Mouse (Mus musculus): ENCODE measurements around the gene Zmpste24. TPM values are rescaled to one million over a fixed set of nuclear protein-coding genes. Genes with fewer than 3 reads are reported as not detected.

The Zmpste24 gene
- polyA plus RNA-seq, 1 experiment from 2014 or later = 26.8 TPM

GRCm38 (mm10) chr4:121010770-121011549, 87.1 kb downstream of the Zmpste24 start:
- no peak for DNase-seq (ENCODE audit: low spot score)
- Histone ChIP-seq H3K36me3 (replicated peaks) (no peaks in the 10 kb centered on the region), H3K27ac (replicated peaks) (no peak overlapping the region), H3K27me3 (replicated peaks; ENCODE audit: low read depth, poor library complexity, severe bottlenecking) (no peaks in the 10 kb centered on the region), H3K4me1 (peaks cover 25% of the 10 kb centered on the region), H3K4me3 (no peak overlapping the region), H3K9me3 (no peaks in the 10 kb centered on the region)
- WGBS = 86% methylated on average over 11 of the region's 11 CpGs

Other genes with a start within 250 kb of the Zmpste24 start
- gene Rims3, start 243.4 kb downstream of the Zmpste24 start, polyA plus RNA-seq (2016; fragmentation: Nextera tagmentation; extraction: Ambion mirVana) = 1.8 and 2.4 TPM in 2 replicates
- 36.0 and 41.5 TPM in 2 replicates for gene Exo5, start 173.2 kb downstream of the Zmpste24 start, polyA plus RNA-seq (2016; fragmentation: Nextera tagmentation; extraction: Ambion mirVana)
- gene Zfp69, start 146.5 kb downstream of the Zmpste24 start, polyA plus RNA-seq (2016; fragmentation: Nextera tagmentation; extraction: Ambion mirVana) = 11.0 and 11.8 TPM in 2 replicates
- gene Smap2, start 81.0 kb downstream of the Zmpste24 start, polyA plus RNA-seq (2016; fragmentation: Nextera tagmentation; extraction: Ambion mirVana) = 14.0 and 14.3 TPM in 2 replicates
- 5.1 and 6.0 TPM in 2 replicates for gene Col9a2, start 58.9 kb downstream of the Zmpste24 start, polyA plus RNA-seq (2016; fragmentation: Nextera tagmentation; extraction: Ambion mirVana)
- not detected in 2 replicates for gene Tmco2, start 11.0 kb upstream of the Zmpste24 start, polyA plus RNA-seq (2016; fragmentation: Nextera tagmentation; extraction: Ambion mirVana)
- 28.0 and 30.7 TPM in 2 replicates for gene Rlf, start 116.8 kb upstream of the Zmpste24 start, polyA plus RNA-seq (2016; fragmentation: Nextera tagmentation; extraction: Ambion mirVana)
- not detected in 2 replicates for gene Gm12888, start 226.7 kb upstream of the Zmpste24 start, polyA plus RNA-seq (2016; fragmentation: Nextera tagmentation; extraction: Ambion mirVana)

Data from embryonic facial prominence, embryonic 10.5 days (tissue).